Mouse (Mus musculus) liver, postnatal 0 days (tissue): ENCODE results near the gene Fabp1.

Experiments used
- CTCF ChIP-seq: sonication (generic); IDR thresholded peaks from 2 replicates; pipeline ENCODE4 v1.5.1; 2016; ENCODE audit warnings: antibody characterized with exemption, low read depth
- EP300 ChIP-seq: IDR thresholded peaks from 2 replicates; pipeline ENCODE4 v1.6.1; 2016; ENCODE audit warnings: antibody characterized with exemption, low read depth, mild to moderate bottlenecking

GRCm38 (mm10) chr6:71239069-71239750 is 39.6 kb downstream of the Fabp1 start:
- TF ChIP-seq CTCF (no peak), EP300 (no peak)
